Mouse (Mus musculus) hematopoietic stem cell, adult 5-6 weeks (primary cell): Measurements from ENCODE around the gene P4ha2. TPM values are rescaled to one million over a fixed set of nuclear protein-coding genes. Genes with fewer than 3 reads are reported as not detected.
A peak's percentile ranks its signal among the peaks of the same experiment; 100 is the strongest.

ENCODE experiments used
- ATAC-seq, 2 experiments: fragments of 125-278 bp in 1 of 2; replicated peaks in 1 of 2; 2 replicates each; pipeline ENCODE4 v1.8.0; 2016 to 2017; ENCODE audit warnings: inconsistent platforms in 2 of 2, mild to moderate bottlenecking in 2 of 2, moderate number of reproducible peaks in 2 of 2, low read depth in 1 of 2, moderate TSS enrichment in 1 of 2; ENCODE audit not compliant: low FRiP score in 2 of 2, poor library complexity in 2 of 2, severe bottlenecking in 2 of 2, insufficient read depth in 1 of 2, low TSS enrichment in 1 of 2
- total RNA-seq: library from RNA; stranded (forward); fragments of 172-1452, 232-1000 nt; gene quantifications from 2 replicates; pipeline ENCODE4 v1.2.3, GENCODE M21; 2017

Gene P4ha2
- not detected in 2 replicates for total RNA-seq

DNA sequence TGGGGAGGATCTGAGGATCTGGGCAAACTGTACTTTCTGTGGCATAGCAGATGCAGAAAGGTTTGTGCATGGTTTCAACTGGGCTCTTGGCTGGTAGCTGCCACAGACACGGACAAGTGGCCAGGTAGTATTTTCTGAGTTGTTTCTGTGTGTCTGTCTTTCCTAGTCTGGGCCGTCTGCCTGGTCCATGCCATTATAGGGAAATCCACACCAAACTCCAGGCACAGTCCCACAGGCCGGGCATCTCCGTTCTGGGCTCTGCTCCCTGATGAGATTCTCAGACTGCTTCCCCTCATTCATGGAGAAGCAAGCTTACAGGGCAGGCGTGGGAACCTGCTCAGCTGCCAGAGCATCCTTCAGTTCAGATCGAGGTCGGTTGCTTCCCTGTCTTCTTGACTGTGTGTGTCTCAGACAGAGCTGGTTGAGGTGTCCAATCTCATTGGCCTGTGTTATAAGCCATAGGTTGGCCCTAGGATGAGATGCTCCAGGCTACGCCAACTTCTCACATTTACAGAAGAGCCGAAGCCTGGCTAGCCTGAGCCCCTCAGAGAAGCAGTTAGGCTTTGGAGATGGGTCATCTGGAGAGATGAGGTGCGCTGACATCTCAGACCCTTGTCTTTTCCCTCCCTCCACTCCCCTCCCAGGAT lies at the start of gene P4ha2:
Gene P4ha2, plus strand, starts transcription at position 51 of the 647 bp plus-strand sequence.
- ATAC-seq, result no peak

DNA sequence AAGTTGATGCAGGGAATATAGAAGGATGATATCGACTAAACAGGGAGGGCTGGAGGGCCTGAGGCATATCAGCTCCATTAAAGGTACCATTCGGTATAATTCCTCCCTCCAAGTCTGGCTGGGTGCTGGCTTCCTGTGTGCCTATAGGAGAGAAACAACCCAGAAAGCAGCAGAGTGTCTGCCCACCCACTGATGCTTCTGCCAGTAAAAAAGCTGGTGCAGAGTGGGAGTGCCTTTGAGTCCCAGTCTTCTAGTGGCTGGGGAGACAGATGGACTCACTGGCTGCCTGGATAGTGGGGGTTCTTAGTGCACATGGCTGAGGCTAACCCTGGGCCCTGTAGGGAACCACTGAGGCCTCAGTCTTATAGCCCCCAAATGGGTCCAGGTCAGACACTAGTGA lies 49.7 kb upstream of the P4ha2 start:
- no peak for ATAC-seq

DNA sequence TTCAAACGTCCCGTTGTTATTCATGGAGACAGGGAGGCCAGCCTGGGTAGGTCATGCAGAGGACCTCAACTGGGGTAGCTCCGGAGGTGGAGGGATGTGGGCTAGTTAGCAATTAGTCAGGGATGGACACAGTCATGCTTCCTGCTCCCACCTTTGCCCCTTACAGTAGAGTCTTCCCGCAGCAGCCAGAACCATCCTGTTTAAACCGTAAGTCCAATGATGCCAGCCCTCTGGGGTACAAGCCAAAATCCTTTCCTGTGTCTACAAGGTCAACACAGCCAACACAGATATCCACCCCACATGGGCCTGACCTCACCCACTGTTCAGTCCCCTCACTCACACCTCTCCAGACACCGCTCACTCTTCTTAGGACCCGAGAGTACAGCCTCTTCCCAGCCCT lies 48.7 kb upstream of the P4ha2 start:
- ATAC-seq, result no peak

DNA sequence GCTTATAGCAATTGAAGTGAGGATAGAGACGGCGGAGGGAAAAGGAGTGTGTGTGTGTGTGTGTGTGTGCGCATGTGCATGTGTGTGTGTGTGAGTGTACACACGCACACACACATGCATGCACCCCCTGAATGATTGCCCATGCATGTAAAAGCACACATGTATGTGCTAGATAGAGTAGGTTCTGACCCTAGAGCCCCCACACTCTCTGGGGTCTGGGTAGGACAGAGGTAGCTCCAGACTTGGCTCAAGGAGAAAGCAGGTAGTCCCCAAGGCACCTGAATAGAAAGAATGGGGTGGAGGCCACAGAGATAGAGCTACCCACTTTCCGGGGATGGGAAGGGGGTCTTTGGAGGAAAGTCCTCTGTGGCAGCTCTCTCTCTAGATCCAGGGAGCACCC lies 47.8 kb upstream of the P4ha2 start:
- ATAC-seq, result no peak

DNA sequence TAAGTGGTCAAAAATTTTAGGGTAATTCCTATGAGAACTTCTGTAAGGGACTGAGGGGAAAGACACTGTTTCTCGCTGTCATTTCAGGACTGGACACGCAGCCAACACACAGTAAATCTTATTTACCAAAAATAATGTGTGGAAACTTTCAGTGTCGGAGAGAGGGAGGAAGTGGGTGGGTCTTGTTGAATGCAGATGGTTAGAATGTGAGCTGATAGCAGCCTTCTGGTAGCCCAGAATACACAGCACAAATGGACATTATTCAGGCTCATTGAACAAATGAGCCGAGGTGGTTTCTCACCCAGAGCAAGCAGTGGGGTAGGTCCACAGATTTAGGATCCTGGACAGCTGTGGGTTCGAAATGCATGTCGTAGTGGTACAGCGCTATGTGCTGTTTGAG lies 46.8 kb upstream of the P4ha2 start:
- no peak for ATAC-seq

DNA sequence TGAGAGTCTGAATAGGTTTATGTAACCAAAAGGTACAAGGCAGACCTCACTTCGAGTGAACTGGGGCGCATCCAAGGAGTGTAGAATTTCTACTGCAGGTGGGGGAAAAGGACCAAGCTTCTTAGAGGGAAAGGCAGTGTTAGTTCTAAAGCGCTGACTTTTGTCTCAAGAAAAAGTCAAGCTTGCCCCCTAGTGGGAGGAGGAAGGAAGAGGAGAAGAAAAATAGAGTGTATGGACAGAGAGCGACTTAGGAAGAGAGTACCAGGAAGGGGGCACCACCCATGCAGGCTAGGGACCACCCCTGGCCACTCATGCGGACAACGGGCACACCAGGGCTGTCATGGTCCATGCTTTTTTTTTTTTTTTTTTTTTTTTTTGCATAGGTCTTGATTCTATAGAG lies 45.6 kb upstream of the P4ha2 start:
- peak; percentile 30 to 67; a peak in 2 of 4 replicates for ATAC-seq

DNA sequence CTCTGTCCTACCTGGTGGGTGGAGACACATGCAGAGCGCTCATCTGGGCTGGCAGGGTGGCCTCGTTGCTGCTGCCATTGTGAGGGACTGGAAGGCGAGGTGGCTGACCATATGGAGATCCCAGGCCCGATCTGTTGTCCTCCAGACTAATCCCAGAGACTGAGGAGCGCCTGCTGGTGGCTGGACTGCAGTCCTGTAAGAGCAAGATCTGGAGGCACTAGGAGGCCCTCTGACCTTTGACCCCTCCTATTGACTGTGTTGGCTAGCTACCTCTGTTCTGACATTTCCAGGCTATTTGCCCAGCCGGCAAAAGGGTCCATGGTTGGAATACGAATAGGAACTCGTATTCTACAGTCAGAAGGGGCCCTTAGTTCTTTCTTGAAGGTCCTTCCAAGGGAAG lies 43.8 kb upstream of the P4ha2 start:
- ATAC-seq, result no peak

DNA sequence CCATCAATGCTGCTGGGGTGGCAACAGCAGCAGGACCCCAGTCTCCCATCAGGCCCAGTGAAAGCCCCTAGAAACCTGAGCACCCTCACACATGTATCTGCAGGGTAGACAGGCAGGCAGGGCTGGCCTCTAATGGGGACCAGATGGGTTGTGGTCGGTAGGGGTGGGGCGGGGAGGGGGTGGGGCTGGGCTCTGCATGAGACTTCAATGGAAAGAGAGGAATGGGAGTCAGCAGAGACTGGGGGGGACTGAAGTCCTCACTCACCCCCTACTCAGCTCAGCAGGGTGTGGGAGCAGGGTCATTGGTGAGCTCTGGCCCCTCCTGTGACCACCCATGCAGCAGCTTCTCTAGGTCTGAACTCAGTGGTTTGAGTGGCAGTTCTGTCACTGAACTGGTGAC lies 42.5 kb upstream of the P4ha2 start:
- ATAC-seq, result no peak

DNA sequence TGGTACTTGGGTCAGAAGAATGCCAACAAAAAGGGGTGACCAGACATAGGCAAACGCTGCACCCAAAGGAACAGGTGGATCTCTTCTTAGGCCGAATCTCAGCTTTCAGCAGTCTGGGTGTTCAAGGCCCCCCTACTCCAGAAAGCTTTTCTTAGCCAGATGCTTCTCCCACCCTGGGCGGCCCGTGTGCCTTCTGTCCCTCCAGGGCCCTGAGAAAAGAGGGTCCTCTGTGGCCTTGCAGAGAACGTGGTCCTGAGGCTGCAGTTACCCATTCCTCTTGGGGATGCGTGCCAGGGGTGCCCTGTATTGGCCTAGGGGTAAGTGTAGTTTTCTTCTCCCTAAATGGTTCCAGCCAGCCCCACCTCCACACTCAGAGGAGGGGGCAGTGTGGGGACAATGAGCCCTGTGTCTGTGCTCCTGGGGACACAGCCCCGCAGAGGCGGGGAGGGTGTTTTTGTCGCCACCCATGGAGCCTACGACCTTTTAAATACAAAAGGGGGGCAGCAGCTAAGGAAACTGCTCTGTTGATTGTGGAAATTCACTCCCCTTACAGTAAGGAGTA lies 41.8 kb upstream of the P4ha2 start:
- no peak for ATAC-seq

DNA sequence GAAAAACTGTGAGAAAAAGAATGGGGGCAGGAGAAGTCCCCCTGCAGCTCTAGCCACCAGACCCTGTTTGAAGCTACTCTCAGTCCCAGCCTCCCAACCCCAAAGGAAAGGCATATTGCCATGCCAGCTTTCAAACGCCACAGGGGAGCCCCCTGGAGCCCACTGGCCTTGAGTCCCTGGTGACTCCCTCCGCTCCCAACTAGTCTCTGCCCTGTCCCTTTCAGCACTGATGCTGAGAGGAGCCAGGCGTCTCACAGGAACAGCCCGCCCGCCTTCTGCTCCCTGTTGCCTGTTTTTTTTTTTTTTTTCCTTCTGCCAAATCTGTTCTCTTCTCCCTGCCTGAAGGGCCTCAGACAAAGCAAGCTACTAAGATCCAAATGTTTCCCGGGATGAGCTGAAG lies 41.3 kb upstream of the P4ha2 start:
- no peak for ATAC-seq

DNA sequence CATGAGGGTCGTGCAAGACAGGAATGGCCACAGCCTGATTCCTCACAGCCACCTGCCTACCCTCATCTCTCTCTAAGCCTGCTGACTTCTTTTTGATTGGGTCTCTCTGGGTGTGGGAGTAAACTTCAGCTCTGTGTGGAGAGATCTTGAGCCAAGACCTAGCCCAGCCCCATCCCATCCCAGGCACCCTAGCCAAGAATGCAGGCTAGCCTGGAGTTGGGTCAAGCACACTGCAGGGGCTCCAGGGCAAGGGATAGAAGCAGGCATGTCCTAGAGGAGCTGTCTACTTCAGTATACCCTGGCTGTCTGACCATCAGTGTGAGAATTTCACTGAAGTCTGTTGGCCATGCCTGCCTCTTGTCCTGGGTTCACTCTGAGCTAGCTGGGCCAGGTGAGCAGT lies 40.4 kb upstream of the P4ha2 start:
- no peak for ATAC-seq

DNA sequence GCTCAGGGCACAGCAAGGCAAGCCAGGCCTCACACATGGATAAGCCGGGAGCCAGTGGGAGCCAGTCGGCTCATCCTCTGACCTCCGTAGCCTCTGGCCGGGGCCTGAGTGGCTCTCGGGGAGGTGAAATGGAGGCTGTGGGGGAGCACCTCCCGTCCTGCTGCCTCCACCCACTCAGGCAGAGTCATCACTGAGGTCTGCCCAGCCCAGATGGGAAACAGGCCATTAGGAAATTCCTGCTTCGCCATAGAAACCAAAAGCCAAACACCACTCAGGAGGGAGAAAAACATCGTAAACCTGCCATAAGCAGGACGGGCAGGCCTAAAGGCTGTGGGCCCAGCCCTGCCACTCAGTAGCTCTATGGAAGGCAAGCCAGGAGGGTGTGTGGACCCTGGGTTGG lies 39.6 kb upstream of the P4ha2 start:
- no peak for ATAC-seq

DNA sequence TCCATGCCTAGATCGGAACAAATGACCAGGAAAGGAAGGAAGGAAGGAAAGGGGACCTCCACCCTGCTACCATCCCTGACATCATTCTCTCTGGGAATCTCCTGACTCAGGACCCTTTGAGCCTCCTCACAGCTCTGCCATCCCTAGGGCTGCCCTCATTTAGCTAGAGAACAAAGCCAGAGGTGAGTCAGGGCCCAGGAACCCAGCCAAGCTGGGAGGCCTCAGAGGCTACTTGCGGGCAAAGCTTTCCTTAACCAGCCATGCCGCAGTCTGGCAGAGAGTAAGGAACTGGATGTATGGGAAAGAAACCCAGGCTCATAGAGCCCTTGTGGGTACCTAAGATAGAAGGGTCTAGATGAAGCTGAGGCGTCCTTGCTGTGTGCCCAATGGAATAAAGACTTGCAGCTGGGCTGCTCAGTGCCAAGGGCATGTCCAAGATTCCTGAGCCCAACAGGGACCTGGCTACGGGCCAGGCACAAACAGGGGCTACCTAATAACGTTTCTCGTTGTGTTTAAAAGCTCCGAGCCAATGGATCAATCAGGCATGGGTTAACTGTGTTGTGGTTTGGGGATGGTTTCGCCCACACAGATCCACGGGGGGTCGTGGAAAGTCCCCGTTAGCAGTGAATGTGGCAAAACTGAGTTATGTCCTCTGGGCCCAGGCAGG lies 37.7 kb upstream of the P4ha2 start:
- ATAC-seq, result no peak

DNA sequence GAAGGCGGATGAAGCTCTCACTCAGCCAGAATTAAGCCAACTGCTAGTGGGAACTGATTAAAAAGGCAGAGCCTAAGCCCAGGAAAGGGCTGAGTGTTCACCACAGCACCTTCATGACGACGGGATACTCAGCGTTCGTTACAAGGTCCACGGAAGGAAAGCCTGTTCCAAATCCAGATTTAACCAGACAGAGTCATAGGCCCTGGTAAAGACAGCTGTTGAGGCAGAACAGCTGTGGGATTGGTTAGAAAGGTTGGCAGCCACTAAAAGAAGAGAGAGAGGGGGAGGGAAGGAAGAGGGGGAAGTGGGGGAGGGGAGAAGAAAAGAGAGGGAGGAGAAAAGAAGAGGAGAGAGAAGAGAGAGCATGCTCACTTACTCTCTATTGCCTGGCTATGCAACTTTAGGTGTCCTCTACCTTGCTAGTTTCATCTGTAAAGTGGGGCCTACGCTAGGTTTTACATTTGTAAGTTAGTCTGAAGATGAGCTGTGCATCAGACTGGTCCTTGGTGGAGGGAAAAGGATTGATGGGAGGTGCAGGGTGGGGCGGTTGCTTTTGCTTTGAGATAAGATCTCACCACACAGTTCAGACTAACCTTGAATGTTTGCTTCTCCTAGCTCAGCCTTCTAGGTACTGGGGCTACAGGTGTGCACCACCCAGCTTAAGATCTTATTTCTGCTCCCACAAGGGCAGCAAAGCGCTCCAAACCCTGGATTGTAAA lies 37.0 kb upstream of the P4ha2 start:
- no peak for ATAC-seq

DNA sequence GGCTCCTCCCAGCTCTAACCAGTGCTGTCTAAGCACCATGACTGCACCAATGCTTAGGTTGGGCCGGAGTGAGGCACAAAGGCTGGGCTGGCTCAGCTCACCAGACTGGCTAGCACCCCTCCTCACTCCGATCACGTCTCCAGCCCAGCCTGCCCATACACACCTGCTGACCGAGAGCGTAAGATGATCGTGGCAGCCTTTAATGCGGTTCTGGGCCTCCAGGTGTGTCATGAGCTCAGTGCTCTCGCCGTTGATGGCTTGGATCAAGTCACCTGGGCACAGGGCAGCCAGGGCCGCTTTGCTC lies 36.5 kb upstream of the P4ha2 start:
- ATAC-seq, result no peak

DNA sequence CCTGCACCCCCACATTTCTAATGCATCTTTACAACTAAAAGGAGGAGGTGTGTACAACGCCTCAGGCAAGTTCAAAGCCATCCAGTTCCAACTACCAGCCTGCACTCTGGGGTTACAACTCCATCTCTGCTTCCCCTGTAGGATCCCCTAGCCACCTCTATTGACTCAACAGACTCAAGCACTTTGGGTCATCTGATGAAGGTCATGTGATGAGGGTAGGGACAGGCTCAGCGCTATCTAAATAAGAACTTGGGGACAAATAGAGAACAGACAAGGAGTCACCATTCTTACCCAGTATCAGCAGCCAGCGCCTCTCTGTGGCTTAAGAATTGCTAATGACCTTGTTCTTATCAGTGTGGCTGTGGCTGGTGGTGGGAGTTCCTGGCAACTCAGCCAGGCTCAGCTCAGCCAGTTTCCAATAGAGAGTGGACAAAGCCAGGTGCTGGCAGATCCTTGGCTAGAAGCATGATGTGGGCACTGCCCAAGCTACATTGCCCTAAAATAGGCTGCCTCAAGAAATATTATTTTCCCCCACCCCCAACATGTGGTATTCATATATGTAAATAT lies 35.4 kb upstream of the P4ha2 start:
- ATAC-seq, result no peak

DNA sequence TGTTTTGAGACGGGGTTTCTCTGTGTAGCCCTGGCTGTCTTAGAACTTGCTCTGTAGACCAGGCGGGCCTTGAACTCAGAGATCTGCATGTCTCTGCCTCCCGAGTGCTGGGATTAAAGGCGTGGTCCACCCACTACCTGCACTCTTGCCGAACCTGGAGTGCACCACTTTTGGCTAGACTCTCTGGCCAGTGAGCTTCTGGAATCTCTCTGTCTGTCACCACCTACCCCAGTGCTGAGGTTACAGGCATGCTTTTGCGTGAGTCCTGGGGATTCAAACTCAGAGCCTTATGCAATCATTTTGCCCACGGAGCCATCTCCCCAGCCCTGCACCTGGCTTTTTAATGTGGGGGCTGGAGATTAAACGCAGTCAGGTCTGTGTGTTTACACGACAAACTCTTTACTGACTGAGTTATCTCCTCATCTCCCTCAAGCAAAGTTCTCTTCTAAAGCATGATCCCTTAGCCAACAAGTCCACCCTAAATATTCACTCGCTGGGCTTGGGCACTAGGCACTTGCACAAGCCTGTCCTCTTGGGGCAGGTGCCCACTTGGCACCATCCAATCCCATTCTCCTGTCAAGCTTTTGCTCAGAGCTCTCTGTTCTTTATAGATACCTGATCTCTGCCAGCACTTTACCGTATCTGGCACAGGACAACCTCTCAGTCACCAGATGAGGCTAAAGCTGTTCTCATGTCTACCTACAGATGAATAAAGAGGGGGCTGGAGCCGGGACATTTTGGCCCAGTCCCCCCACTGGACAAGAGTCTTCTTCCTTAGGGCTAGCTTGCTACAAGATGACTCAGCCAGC lies 34.6 kb upstream of the P4ha2 start:
- ATAC-seq, result no peak

DNA sequence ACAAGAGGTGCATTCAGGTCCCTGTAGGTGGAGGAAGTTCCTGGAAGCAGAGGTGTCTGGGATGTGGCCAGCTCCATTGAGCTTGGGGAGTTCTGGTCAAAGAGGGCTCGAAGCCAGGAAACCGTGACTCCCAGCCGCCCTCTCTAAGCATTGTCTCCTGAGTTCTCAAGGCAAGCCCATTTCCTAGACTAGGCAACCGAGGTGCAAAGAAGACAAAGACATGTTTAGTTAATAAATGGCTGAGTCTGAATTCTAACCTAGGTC lies 34.0 kb upstream of the P4ha2 start:
- no peak for ATAC-seq
